Mouse (Mus musculus): ENCODE measurements around the gene Igsf3. TPM values are rescaled to one million over a fixed set of nuclear protein-coding genes. Genes with fewer than 3 reads are reported as not detected.

Gene Igsf3
- polyA plus RNA-seq, 1 experiment from 2014 or later, result 40.5 TPM

DNA sequence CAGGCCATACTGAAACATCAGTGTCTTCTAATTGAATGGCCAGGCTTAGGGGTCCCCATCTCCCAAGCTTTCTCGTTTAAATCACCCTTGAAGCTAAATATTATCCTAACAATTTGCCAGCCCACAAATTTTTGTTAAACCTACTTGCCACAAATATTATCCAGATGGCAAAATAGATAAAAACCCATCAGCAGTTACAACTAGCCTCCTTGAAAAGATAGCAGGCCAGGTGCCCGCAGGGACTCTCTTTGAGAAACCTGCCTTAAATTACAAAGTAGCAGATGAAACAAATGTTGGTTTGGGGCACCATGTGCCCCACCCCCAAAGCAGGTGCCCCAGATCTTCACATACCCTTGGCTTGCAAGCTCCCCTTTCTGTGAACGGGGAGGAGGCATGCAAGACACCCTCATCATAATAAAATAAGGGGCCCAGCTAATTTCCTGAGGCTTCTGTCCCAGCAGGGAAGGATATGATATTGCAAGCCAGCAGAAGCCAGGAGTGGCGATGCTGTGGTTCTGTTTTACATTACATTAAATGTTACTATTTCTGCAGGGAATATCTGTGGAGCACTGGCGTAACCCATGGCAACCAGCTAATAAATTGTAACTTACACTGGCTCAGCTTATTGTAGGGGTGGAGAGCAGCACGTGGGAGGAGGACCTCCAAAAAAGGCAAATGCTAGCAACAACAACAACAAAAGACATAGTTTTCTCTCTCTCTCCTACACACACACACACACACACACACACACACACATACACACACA, 27.2 kb upstream of the Igsf3 start:
- WGBS, result 48% methylated on average over 6 of the region's 6 CpGs
- Histone ChIP-seq H3K9ac (ENCODE audit: low read length) (no peak overlapping the region), H3K9me3 (ENCODE audit: control insufficient read depth, low read length) (no peaks in the 10 kb centered on the region), H3K27me3 (ENCODE audit: control insufficient read depth, insufficient read depth, low read depth, low read length) (no peaks in the 10 kb centered on the region), H3K4me1 (replicated peaks; ENCODE audit: control insufficient read depth, insufficient read depth, low read length) (peaks cover 11% of the 10 kb centered on the region; the same call in 1 of the 2 replicates), H3K36me3 (ENCODE audit: control insufficient read depth, insufficient read depth, low read length) (no peaks in the 10 kb centered on the region), H3K27ac (ENCODE audit: low read length) (no peak overlapping the region), H3K4me3 (ENCODE audit: low read length) (no peak overlapping the region), H3K4me2 (ENCODE audit: low read depth, low read length) (no peak overlapping the region)
- ATAC-seq (ENCODE audit: low read depth), result no peak

DNA sequence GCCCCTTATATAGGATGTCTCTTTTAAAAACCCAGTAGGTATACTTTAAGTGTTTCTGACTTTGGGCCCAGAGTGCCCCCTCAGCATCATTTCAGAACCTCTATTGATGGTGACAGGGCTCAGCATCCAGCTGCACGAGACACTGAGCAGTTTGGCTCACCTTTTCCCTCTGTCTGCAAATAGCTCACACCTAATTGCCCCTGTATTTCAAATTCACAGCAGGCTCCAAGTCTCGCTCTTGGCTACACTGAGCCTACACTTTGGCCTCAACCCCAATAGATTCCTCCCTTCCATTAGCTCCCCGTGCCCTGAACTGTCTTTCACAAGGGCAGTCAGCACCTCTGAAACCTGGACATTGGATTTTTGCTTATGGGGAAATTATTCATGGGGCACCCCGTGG, 26.5 kb upstream of the Igsf3 start:
- no peak for ATAC-seq (ENCODE audit: low read depth)
- Histone ChIP-seq H3K4me1 (replicated peaks; ENCODE audit: control insufficient read depth, insufficient read depth, low read length) (peaks cover 12% of the 10 kb centered on the region; the same call in 1 of the 2 replicates), H3K27me3 (ENCODE audit: control insufficient read depth, insufficient read depth, low read depth, low read length) (no peaks in the 10 kb centered on the region), H3K4me2 (ENCODE audit: low read depth, low read length) (no peak overlapping the region), H3K9me3 (ENCODE audit: control insufficient read depth, low read length) (no peaks in the 10 kb centered on the region), H3K36me3 (ENCODE audit: control insufficient read depth, insufficient read depth, low read length) (no peaks in the 10 kb centered on the region), H3K9ac (ENCODE audit: low read length) (no peak overlapping the region), H3K27ac (ENCODE audit: low read length) (no peak overlapping the region), H3K4me3 (ENCODE audit: low read length) (no peak overlapping the region)
- WGBS, result 58% methylated on average over 4 of the region's 4 CpGs

DNA sequence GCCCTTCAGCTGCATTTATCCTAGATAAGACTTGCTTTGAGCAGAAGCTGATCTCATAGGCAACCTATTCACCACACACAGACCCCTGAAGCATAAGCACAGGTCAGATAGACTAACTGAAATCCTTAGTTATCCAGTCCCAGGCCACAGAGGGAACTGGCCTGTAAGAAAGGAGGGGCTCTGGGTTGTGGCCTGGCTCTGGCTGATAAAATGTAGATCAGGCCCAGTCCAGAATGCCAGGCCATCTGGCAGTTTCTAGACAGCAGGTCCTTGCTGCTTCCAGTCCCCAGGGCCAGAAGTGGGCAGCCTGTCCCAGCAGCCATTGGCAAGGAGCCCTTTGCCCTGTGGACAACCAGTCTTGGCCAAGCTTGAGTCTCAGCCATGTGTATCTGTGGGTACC, 22.4 kb upstream of the Igsf3 start:
- H3K27ac ChIP-seq (ENCODE audit: low read length), result no peak overlapping the region
- H3K27me3 ChIP-seq (ENCODE audit: control insufficient read depth, insufficient read depth, low read depth, low read length), result no peaks in the 10 kb centered on the region
- peaks cover 5% of the 10 kb centered on the region; the same call in 1 of the 2 replicates for H3K4me1 ChIP-seq (replicated peaks; ENCODE audit: control insufficient read depth, insufficient read depth, low read length)
- ATAC-seq (ENCODE audit: low read depth), result no peak
- H3K4me3 ChIP-seq (ENCODE audit: low read length), result no peak overlapping the region
- no peak overlapping the region for H3K9ac ChIP-seq (ENCODE audit: low read length)
- H3K36me3 ChIP-seq (ENCODE audit: control insufficient read depth, insufficient read depth, low read length), result no peaks in the 10 kb centered on the region
- no peak overlapping the region for H3K4me2 ChIP-seq (ENCODE audit: low read depth, low read length)
- no peaks in the 10 kb centered on the region for H3K9me3 ChIP-seq (ENCODE audit: control insufficient read depth, low read length)

DNA sequence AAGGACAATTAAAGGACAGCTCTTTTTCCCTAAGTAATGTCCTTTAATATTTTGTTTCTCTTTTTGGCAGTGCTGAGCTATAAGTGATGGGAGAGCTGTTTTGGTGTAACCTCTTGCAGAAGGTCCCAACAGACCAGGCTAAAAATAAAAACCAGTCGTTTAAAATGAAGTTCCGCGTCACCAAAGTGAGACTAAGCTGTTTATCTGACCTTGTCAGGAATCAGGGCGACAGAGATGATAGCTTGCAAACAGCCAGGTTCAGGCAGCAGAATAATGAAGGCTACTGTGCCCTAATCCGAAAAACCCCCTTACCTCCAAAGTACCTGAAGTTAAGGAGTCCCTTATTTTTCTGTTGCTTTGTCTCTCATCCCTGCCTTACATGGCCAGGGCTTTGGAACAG, 21.2 kb upstream of the Igsf3 start:
- no peak overlapping the region for H3K4me3 ChIP-seq (ENCODE audit: low read length)
- WGBS, result 29% methylated on average over 5 of the region's 5 CpGs
- no peak for ATAC-seq (ENCODE audit: low read depth)
- H3K9ac ChIP-seq (ENCODE audit: low read length), result no peak overlapping the region
- H3K27ac ChIP-seq (ENCODE audit: low read length), result no peak overlapping the region
- H3K36me3 ChIP-seq (ENCODE audit: control insufficient read depth, insufficient read depth, low read length), result no peaks in the 10 kb centered on the region
- H3K4me1 ChIP-seq (replicated peaks; ENCODE audit: control insufficient read depth, insufficient read depth, low read length), result peaks cover 5% of the 10 kb centered on the region; the same call in 1 of the 2 replicates
- no peak overlapping the region for H3K4me2 ChIP-seq (ENCODE audit: low read depth, low read length)
- no peaks in the 10 kb centered on the region for H3K9me3 ChIP-seq (ENCODE audit: control insufficient read depth, low read length)
- no peaks in the 10 kb centered on the region for H3K27me3 ChIP-seq (ENCODE audit: control insufficient read depth, insufficient read depth, low read depth, low read length)

DNA sequence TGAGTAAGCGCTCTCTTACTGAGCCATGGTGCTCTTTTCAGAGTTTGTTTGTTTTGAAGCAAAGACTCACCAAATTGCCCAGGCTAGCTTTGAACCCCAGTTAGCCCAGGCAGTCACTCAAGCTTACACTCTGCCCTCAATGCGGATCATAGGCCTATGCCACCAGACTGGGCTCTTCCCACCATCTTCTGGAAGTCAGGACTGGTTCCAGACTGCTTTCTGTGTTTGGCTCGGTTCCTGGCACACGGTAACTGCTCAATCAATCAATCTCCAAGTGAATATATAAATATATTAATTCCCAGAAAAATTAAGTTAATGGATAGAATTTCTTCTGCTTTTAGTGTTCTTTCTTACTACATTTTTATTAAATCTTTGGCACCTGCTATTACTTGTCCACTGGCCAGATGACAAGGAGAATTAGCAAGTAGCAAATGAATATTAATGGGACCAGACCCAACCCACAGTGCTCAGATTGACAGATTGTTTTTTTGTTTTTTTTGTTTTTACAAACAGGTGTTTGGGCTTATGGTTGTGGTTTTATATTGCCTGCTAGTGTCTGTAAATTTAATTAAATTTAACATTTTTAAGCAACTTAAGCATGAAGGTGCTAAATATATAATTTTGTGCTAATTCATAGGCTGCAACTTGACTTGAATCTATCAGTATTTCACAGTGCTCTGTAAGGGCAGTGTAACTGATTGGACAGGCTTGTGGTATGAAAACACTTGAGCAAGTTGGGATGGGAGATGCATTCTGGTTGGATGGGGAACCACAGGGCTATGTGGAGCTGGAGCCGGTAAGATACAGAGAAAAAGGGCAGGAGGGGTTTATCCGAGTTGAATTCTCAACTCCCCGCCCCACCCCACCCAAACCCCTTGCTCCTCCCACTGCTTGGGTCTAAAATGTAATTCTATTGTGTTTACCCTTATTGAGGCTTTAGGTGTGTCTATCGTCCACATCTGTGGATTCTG, 20.0 kb upstream of the Igsf3 start:
- H3K9ac ChIP-seq (ENCODE audit: low read length), result no peak overlapping the region
- H3K4me3 ChIP-seq (ENCODE audit: low read length), result no peak overlapping the region
- no peaks in the 10 kb centered on the region for H3K36me3 ChIP-seq (ENCODE audit: control insufficient read depth, insufficient read depth, low read length)
- no peak overlapping the region for H3K27ac ChIP-seq (ENCODE audit: low read length)
- no peaks in the 10 kb centered on the region for H3K9me3 ChIP-seq (ENCODE audit: control insufficient read depth, low read length)
- H3K4me2 ChIP-seq (ENCODE audit: low read depth, low read length), result no peak overlapping the region
- no peaks in the 10 kb centered on the region for H3K27me3 ChIP-seq (ENCODE audit: control insufficient read depth, insufficient read depth, low read depth, low read length)
- WGBS, result 66% methylated on average over 8 of the region's 8 CpGs
- ATAC-seq (ENCODE audit: low read depth), result no peak
- peaks cover 5% of the 10 kb centered on the region; the same call in 1 of the 2 replicates for H3K4me1 ChIP-seq (replicated peaks; ENCODE audit: control insufficient read depth, insufficient read depth, low read length)

DNA sequence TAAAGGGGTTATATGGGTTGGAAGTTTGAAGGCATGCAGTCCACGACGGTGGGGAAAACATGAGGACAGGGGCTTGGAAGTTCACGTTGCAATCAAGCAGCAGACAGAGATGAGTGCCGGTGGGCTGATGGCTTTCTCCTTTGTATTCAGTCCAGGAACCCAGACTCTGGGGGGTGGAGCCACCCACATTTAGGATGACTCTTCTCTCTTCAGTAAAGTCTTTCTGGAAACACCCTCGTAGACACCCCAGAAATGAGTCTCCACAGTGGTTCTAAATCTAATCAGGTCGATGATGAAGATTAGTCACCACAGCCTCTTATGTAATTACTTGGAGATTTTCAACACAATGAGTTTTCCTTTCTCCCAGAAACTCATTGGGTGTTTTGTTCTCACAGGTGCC, 16.1 kb upstream of the Igsf3 start:
- Histone ChIP-seq H3K4me1 (replicated peaks; ENCODE audit: control insufficient read depth, insufficient read depth, low read length) (no peaks in the 10 kb centered on the region; the same call in 1 of the 2 replicates), H3K27me3 (ENCODE audit: control insufficient read depth, insufficient read depth, low read depth, low read length) (no peaks in the 10 kb centered on the region), H3K27ac (ENCODE audit: low read length) (no peak overlapping the region), H3K36me3 (ENCODE audit: control insufficient read depth, insufficient read depth, low read length) (no peaks in the 10 kb centered on the region), H3K9ac (ENCODE audit: low read length) (no peak overlapping the region), H3K4me2 (ENCODE audit: low read depth, low read length) (no peak overlapping the region), H3K4me3 (ENCODE audit: low read length) (no peak overlapping the region), H3K9me3 (ENCODE audit: control insufficient read depth, low read length) (no peaks in the 10 kb centered on the region)
- no peak for ATAC-seq (ENCODE audit: low read depth)
- 85% methylated on average over 6 of the region's 6 CpGs for WGBS

DNA sequence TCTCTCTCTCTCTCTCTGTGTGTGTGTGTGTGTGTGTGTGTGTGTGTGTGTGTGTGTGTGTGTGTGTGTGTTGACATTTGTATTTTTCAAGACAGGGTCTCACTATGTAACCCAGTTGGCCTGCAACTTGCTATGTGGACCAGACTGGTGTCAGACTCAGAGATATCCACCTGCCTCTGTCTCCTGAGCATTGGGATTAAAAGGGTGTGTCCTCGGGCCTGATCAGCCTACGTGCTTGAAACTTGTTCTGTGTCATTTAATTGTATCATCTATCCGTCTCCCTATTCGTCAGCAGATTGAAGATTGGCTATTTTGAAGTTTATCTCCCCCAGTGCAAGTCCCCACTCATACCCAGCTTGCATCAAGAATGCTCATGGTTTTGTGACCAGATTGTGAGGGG, 14.5 kb upstream of the Igsf3 start:
- Histone ChIP-seq H3K4me3 (ENCODE audit: low read length) (no peak overlapping the region), H3K9ac (ENCODE audit: low read length) (no peak overlapping the region), H3K9me3 (ENCODE audit: control insufficient read depth, low read length) (no peaks in the 10 kb centered on the region), H3K27me3 (ENCODE audit: control insufficient read depth, insufficient read depth, low read depth, low read length) (no peaks in the 10 kb centered on the region), H3K36me3 (ENCODE audit: control insufficient read depth, insufficient read depth, low read length) (no peaks in the 10 kb centered on the region), H3K4me2 (ENCODE audit: low read depth, low read length) (no peak overlapping the region), H3K27ac (ENCODE audit: low read length) (no peak overlapping the region), H3K4me1 (replicated peaks; ENCODE audit: control insufficient read depth, insufficient read depth, low read length) (peaks cover 2% of the 10 kb centered on the region; the same call in 1 of the 2 replicates)
- 84% methylated on average over 4 of the region's 4 CpGs for WGBS
- ATAC-seq (ENCODE audit: low read depth), result no peak

DNA sequence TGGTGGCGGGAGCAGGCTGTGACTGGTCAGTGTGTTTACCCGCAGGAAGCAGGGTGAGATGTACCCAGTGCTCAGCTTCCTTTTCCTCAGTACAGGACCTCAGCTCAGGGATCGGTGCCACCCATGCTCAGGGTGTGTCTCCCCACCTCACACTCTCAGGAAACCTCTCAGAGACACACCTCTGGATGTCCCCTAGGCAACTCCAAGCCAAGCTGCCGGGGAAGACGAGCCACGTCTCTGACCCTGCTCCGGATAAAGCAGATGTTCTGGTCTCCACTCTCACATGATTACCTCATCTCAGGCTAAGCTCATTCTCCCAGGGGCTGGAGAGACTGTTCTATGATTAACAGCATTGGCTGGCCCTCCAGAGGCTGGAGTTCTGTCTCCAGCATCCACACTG, 13.3 kb upstream of the Igsf3 start:
- no peak overlapping the region for H3K4me3 ChIP-seq (ENCODE audit: low read length)
- peaks cover 8% of the 10 kb centered on the region for H3K4me1 ChIP-seq (replicated peaks; ENCODE audit: control insufficient read depth, insufficient read depth, low read length)
- no peak overlapping the region for H3K4me2 ChIP-seq (ENCODE audit: low read depth, low read length)
- no peaks in the 10 kb centered on the region for H3K27me3 ChIP-seq (ENCODE audit: control insufficient read depth, insufficient read depth, low read depth, low read length)
- H3K27ac ChIP-seq (ENCODE audit: low read length), result no peak overlapping the region
- no peaks in the 10 kb centered on the region for H3K9me3 ChIP-seq (ENCODE audit: control insufficient read depth, low read length)
- 67% methylated on average over 7 of the region's 7 CpGs for WGBS
- H3K9ac ChIP-seq (ENCODE audit: low read length), result no peak overlapping the region
- no peaks in the 10 kb centered on the region for H3K36me3 ChIP-seq (ENCODE audit: control insufficient read depth, insufficient read depth, low read length)
- ATAC-seq (ENCODE audit: low read depth), result no peak; the same call in 1 of the 2 replicates

DNA sequence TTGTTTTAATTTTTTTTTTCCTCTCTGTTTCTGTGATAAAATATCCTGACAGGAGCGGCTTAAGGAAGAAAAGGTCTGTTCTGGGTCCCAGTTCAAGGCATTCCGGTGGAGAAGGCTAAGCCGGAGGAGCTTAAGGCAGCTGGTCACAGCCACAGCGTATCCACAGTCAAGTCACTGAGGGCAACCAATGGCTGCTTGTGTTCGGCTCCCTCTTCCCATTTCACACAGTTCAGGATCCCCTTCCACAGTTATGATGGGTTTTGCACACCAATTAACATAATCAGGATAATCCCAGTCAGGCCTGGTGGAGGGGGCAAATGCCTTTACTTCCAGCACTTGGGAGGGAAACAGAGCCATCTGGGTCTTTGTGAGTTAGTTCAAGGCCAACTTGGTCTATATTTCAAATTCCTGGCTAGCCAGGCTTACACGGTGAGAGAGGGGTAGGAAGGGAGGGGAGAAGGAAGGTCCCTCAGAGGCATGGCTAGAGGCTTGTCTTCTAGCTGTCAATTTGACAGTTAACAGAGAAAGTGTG, 11.7 kb upstream of the Igsf3 start:
- Histone ChIP-seq H3K9ac (ENCODE audit: low read length) (no peak overlapping the region), H3K27me3 (ENCODE audit: control insufficient read depth, insufficient read depth, low read depth, low read length) (no peaks in the 10 kb centered on the region), H3K4me2 (ENCODE audit: low read depth, low read length) (no peak overlapping the region), H3K36me3 (ENCODE audit: control insufficient read depth, insufficient read depth, low read length) (no peaks in the 10 kb centered on the region), H3K4me3 (ENCODE audit: low read length) (no peak overlapping the region), H3K9me3 (ENCODE audit: control insufficient read depth, low read length) (no peaks in the 10 kb centered on the region), H3K4me1 (replicated peaks; ENCODE audit: control insufficient read depth, insufficient read depth, low read length) (peaks cover 16% of the 10 kb centered on the region), H3K27ac (ENCODE audit: low read length) (no peak overlapping the region)
- WGBS, result 70% methylated on average over 6 of the region's 6 CpGs
- ATAC-seq (ENCODE audit: low read depth), result no peak
